Mouse (Mus musculus): ENCODE measurements around the gene Rasgrp1.
A peak's percentile ranks its signal among the peaks of the same experiment; 100 is the strongest.

The Rasgrp1 gene

DNA sequence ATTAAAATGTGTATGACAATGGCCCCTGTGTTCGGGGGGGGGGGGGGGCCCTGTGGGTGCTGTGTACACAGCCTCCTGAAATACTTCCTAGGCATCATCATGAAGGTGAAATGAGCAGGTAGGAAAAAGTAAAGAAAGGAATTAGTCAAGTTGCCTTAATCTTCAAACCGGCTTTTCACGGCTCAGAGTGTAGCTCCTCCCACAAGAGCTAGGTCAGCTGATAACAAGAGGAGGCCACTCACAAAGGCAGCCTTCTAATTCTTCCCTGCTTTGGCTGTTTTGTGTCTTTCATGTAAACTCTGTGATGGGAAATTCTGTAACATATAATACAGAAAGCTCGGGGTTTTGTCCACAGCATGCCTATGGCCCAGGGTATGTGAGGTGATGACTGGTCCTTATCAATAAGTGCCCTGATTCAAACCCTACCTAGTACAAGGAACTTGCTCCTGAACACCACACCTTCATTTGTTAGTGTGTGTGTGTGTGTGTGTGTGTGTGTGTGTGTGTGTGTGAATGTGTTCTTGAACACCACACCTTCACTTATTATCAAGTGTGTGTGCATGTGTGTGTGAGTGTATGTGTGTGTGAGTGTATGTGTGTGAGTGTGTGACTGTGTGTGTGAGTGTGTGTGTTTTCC, 7.1 kb downstream of the Rasgrp1 start:
- no peak for ATAC-seq (ENCODE audit: low TSS enrichment)

GRCm38 (mm10) chr2:117331634-117332033, 11.2 kb downstream of the Rasgrp1 start:
- ATAC-seq (ENCODE audit: low TSS enrichment) = no peak

- ATAC-seq (ENCODE audit: low TSS enrichment) = peak; percentile 39
Observed at GRCm38 (mm10) chr2:117328521-117329285, 14.1 kb downstream of the Rasgrp1 start.

- ATAC-seq (ENCODE audit: low TSS enrichment) = no peak
Observed at GRCm38 (mm10) chr2:117322399-117322798, 20.4 kb downstream of the Rasgrp1 start.

GRCm38 (mm10) chr2:117321231-117321630, 21.6 kb downstream of the Rasgrp1 start:
- ATAC-seq (ENCODE audit: low TSS enrichment) = no peak

GRCm38 (mm10) chr2:117318991-117319390, 23.8 kb downstream of the Rasgrp1 start:
- peak; percentile 91 for ATAC-seq (ENCODE audit: low TSS enrichment)

DNA sequence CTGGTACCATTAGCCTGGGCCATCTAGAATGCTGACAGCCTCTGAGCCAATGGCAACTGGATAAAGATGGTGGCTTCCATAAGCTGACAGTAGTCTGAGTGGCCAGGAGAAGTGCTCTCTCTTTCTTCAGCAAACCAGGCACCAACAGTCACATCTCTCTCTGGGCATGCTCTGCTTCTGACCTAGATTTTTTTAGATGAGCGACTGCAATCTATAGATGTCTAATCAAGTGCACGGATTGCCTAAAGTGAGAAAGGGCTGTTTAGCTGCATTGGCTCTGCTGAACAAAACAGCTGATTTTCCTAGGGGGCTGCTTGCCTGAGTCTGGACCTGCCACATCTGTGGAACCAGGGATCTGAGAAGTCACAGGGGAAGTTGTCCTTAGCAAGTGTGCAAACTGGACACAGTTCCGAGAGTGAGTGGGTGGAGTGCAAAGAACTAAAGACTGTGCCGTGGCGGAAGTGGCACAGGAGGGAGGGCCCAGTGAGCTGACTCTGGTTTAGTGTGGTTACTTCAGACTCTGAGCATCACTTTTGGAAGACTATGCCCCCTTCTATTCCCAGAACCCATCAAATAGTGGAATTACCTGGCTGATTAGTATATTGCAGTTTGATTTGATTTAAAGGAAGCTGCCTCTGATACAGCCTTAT, 29.1 kb downstream of the Rasgrp1 start:
- ATAC-seq (ENCODE audit: low TSS enrichment) = peak; percentile 51

DNA sequence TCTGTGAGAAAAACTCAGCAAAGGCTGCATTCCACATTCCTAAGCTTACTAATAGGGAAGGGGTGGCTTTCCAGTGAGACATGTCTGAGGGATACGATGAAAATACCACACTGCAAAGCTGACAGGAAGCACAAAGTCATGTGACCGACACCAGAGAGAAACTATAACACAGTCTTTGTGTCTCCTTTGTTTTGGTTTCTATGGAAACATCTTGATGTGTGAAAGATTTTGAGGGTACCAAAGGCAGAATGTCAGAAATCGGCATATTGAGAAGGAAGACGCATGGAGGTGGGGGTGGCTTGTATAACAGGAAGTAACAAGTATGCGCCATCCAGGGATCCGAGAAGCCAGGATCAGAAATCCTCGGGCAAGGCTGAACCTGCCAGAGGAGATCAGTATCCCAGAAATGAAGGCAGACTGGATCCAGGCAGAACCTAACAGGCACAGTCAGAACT, 30.3 kb downstream of the Rasgrp1 start:
- ATAC-seq (ENCODE audit: low TSS enrichment) = peak; percentile 47

DNA sequence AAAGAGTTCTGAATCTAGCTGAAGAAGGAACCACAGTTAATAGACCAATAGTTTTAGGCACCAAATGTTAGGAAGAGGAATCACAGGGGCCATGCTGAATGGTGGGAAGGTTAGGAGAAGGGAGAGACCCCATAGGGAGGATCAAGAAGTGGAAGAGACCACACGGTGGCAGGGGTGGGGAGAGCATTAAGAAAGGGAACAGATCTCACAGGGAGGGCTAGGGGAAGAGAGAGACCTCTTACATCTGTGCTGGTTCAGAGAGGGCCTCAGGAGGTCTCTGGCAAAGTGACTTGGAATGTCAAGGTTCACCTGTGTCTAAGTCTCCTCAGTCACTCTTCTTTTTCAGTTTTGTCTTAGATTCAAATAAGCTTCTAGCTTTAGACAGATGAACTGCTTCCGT, 30.8 kb downstream of the Rasgrp1 start:
- no peak for ATAC-seq (ENCODE audit: low TSS enrichment)

DNA sequence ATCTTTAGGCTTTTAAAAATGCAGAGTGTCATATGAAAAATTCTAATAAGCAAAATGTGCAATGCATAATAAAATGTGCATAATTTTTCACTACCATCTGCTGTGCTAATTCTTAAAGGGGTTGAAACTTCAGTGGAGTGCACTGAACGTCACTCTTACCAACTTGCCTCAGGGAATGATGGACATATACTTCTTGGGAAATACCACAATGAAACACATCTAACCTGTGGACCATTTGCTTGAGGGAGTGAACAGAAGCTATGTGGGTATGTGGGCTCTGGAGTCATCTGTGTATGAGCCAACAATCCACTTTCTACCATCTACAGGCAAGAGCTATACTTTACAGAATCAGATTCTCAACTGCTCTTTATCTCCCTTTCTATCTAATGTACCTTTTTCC, 31.5 kb downstream of the Rasgrp1 start:
- ATAC-seq (ENCODE audit: low TSS enrichment) = no peak

DNA sequence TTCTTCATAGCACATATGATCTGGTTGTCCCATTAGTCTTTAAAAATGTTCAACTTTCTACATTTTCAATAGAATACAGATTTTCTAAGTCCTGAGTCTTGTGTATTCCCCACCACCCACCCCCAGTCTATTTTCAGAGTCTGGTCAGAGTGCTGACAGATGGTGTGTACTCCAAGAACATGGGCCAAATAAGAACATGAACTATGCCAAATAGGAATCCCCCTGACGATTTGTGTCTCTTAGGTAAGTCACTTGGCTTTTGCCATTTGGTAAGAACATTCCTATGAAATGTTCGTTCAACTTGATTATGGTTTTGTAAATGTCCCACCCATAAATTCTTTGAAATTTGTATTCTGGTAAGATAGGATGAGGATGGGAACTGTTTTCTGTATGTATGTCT, 33.8 kb downstream of the Rasgrp1 start:
- ATAC-seq (ENCODE audit: low TSS enrichment) = no peak

DNA sequence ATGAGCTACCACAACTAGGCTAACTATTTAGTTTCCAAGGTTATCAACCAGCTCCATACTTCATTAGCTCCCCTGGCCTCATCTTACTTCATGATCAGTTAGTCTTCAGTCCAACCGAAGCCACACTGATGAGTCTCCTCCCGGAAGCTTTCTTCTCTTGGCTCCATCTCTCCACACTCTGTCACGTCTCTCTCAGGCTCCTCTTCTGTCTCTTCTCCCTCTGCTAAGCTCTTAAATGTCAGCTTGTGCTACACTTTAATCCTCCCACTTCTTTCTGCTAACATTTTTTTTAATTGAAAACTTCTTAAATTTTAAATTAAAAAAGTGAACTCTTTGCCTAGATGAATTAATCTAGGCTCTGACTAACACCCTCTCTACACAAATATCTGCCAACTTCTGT, 34.8 kb downstream of the Rasgrp1 start:
- peak; percentile 72 for ATAC-seq (ENCODE audit: low TSS enrichment)

DNA sequence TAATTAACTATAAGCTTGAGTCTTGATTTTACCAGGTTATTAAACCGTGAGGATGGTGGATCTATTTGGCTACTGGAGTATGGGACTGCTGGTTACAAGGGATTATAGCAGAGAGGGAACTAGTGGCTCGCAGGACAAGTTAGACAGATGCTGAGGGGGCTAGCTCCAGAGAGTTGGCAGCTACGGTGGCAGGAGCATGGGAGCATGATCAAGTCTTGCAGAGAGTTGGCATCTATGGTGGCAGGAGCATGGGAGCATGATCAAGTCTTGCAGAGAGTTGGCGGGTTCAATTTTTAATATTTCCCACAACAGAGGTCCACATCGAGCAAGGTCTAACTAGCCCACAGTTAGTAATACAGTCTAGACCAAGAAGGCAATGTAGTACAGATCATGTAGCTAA, 37.9 kb downstream of the Rasgrp1 start:
- no peak for ATAC-seq (ENCODE audit: low TSS enrichment)

DNA sequence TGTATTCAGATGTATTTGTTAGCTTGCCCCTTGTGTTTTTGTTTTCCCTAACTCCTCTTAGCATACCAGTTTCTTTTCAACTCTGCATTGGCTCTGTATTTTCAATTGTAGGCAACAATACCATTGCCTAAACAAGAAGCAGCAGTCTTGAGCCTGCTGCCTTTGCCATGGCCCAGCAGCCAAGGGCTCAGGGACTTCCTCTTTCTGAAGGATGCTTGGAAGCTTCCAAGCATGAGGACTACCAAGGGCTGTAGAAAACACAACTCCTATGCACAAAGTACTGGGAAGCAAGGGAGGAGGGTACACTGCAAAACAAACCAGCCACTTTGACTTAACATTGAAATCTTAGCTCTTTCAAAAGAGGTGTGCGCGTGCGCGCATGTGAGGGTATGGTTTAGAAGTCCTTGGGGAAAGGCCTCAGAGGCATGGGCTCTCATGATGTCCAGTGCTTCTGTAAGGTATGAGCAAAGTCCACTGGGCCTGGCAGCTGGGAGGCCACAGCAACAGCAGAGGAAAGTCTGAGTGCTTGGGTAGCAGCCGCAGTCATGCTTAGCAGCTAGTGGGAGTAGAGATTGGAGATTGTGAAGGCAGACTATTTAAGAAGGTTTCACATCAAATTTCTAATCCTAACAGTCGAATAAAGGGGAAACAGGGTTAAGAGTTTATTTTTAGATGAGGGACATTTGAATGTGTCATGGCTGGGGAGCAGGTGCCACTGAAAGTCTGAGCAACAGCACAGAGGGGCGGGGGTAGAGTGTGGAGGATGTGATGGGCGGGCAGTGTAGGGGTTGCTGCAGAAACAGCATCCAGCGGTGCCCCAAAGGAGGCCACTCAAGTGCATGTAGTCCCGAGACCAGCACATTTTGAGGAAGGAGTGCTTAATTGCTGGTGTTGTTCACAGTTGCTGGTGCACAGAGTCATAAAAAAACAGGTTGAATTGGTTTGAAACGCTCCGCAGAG, 39.1 kb downstream of the Rasgrp1 start:
- ATAC-seq (ENCODE audit: low TSS enrichment) = 0 out of 2 replicates have a peak, but pooled peaks have one; percentile 20

DNA sequence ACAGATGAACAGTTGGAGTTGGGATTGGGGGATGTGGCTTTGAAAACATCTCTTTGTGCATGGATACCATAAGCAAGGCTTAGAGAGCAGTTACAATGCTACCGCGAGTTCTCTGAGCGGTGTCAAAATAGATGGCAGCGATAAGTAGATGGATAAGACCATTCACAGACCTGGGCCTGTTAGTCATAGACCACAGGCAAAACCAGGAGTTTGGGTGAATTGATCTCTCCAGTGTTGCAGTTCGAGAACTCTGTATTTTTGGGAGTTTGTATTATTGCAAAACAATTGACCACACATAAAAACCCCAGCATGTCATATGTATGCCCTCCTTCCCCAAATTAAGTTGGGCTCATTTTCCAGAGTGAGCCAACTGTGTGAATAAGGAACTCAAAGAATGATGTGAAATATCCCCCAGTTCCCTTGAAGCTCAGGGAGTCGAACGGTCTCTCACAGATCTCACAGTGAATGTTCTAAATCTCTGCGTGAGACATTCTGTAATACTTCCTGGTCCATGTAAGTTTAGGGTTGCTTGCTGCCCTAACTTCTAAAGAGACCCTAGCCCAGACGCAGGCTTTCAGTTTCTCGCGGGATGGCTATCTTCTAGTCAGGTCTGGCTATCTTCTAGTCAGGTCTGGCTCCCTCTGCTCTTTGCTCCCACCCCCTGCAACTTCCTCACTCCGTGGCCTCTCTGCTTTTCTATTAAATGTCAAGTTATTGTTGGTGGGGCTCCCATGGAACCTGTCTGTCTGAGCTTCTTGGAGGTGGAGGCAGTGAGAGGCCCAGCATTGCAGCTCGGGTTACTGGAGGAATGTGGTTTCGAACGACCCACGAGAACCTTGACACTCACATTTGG, 43.0 kb downstream of the Rasgrp1 start:
- ATAC-seq (ENCODE audit: low TSS enrichment) = no peak

GRCm38 (mm10) chr2:117288291-117288690, 54.5 kb downstream of the Rasgrp1 start:
- ATAC-seq (ENCODE audit: low TSS enrichment) = no peak

GRCm38 (mm10) chr2:117263786-117264408, 78.9 kb downstream of the Rasgrp1 start:
- ATAC-seq (ENCODE audit: low TSS enrichment) = peak; percentile 87

DNA sequence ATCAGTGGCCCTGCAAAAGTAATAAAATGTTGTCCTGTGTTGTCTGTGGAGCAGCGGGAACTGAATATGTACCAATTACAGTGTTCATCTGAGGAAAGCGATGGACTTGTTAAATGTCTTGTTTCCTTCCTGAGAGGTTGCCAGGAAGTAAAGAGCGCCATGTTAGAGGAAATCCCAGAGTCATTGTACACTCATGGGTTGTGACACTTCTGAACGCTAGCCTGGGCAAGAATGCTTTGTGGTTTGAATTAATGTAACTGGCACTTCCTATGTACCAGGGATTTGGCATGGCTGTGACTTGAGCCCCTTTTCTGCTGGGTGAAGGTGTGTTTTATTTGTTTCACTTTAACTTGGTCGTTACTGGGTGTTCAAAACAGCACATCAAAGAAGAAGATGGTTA, 80.6 kb downstream of the Rasgrp1 start:
- ATAC-seq (ENCODE audit: low TSS enrichment) = no peak

DNA sequence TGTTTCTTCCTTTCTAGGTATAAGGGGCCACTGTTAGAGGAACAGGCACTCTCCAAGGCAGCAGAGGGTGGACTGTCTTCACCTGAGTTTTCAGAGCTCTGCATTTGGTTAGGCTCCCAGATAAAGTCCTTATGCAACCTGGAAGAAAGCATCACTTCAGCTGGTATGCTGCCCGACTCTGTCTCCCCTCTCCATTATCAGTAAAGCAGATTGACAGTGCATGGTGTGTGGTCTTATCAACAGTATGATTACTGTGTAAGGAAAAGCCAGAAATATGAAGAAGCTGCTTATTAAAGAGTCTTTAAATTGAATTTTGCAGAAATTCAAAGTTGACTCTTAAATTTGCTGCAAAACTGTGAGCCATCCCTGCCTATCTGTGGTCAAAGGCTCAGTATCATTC, 85.2 kb downstream of the Rasgrp1 start:
- ATAC-seq (ENCODE audit: low TSS enrichment) = no peak

- no peak for ATAC-seq (ENCODE audit: low TSS enrichment)
Observed at GRCm38 (mm10) chr2:117255415-117255814, 87.4 kb downstream of the Rasgrp1 start.
